Mouse (Mus musculus): Measurements from ENCODE around the gene Sypl.

Sypl gene

DNA sequence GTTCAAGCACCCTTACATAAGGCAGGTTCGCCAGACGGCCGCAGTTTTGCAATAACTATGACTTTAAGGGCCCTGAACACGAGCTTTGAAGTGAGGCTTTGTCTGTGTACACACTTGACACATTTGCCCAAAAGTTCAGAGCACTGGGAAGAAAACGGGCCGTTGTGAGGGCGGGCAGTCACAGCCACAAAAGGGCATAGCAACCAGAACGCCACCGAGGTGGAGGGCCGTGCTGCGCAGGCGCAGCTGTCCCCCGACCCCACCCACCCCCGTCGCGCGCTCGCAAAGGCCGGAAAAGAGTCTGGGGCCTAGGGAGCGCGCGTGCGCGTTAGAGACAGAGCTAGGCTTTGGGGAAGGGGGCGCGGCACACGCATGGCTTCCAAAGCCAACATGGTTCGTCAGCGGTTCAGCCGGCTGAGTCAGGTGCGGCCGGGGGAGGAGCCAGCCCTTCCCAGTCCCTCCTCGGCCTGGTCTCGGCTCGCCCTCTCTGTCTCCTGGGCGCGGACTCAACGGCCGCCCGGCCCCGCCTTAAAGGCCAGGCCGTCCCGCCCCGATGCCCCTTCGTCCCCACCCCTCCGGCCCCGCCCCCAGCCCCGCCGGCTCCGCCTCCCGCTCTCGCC is at the start of gene Sypl:
Gene Sypl, plus strand, starts transcription at position 296 of the 620 bp plus-strand sequence.
- DNase-seq (ENCODE audit: low spot score): peak; percentile 89

DNA sequence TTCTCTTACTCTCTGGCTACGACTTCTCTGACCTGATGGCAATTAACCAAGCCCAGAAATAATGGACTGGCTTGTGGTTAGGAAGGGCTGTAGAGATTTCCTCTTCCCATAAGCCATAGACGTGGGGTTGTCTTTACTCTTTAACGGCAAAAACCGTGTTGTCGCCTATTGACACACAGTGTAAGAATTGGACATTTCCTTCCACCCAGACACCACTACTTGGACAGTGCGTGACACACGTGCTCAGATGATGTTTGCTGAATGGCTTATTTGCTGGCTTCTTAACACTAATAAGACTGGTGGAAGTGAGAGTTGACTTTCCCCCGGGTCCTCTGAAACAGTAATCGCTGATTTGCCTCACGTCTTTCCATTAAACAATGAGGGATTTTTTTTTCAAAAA is 44.0 kb upstream of the Sypl start:
- DNase-seq (ENCODE audit: low spot score): no peak

GRCm38 (mm10) chr12:32910092-32910491 is 43.6 kb upstream of the Sypl start:
- no peak for DNase-seq (ENCODE audit: low spot score)

GRCm38 (mm10) chr12:32910560-32911194 is 43.0 kb upstream of the Sypl start:
- no peak for DNase-seq (ENCODE audit: low spot score)

DNA sequence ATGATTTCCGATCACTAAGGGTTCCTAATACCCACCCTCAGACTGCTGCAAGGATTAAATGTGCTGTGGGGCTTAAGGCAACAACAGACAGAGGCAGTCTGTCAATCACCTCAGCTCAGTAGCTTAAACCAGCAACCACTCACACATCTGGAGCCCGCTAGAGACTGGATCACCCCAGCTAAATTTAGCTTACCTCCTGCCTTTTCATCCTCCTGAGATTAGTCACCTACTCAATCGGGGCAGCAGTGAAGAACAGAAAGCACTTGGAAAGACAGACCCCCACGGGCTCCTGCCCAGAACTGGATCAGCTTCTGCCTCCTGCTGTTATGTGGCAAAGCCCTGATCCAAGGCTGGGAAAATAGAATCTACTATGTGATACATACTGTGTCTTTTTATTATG is 42.1 kb upstream of the Sypl start:
- DNase-seq (ENCODE audit: low spot score): no peak

DNA sequence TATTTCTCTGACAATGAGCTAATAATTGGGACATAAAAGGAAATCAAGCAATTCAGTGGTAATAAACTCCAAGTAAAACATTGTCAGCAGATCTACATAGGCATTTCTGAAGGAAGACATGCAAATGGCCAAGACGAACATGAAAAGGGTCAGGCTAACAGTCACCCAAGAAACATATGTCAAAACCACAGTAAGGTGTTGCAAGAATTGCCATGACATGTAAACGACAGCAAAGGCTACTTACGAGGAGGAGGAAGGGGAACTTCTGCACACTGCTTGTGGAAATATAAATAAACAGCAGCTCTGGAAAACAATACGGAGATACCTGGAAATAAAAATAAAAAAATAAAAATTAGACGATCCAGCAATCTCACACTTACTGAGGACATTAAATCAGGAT is 40.9 kb upstream of the Sypl start:
- no peak for DNase-seq (ENCODE audit: low spot score)

- no peak for DNase-seq (ENCODE audit: low spot score)
These were observed 35.0 kb upstream of the Sypl start for GRCm38 (mm10) chr12:32918683-32919082.

DNA sequence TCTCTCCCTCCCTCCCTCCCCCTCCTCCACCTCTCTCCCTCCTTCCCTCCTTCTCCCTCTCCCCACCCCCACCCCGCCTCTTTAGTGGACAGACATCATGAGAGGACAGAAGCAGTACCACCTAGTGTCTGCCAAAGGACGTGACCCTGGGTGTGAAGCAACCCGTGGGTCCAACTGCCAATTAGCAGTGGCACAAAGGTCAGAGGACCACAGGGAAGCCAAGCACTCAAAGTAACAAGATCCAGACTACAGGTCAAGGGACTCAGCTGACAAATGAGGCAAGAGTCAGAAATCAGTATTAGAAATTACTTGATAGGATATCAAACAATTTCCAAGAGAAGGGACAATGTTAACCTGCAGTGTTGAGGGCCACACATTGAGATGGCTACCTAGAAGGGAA is 34.6 kb upstream of the Sypl start:
- DNase-seq (ENCODE audit: low spot score): no peak

DNA sequence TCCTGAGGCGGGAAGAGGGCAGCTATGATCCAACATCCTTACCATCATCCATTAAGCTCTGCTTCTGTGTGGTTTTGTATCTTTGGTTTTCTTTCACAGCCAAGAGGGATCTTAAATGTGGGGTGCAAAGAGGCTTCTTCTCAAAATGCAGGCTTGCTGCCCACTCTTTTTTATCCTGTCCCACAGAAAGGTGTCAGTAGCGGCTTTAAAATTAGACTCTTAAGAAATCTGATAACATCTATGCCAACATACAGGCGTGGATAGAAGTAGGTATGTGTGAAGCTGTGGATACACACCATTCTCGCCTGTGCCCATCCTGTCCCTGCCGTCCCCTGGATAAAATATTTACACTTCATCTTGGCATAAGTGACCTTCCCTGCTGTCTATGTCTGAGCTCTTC is 34.2 kb upstream of the Sypl start:
- no peak for DNase-seq (ENCODE audit: low spot score)

DNA sequence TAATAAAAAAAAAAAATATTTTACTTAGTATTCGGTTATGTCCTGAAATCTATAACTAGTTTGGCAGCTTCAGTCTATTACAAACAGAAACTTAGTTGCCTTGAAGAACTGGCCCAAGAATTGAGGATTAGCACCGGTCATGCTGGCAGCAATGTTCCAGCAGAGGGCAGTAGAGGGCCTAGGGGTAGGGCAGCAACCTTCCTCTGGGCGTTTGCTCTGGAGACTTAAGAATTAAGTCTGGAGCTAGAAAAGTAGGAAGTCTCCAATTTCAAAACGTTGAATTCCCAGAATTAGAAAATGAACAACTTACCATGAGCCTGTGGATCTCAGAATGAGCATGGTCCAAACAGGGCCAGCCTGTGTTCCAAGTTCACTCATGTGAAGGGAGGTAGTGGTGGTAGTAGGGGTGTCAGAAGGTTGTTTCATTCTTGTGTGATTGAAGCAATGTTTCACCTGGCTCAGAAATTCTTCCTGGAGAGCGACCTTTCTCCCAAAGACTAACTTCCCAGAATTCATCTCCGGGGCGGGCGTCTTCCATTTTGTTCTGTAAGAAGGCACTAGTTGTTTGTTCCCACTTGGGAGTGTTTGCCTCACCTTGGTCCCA is 33.4 kb upstream of the Sypl start:
- DNase-seq (ENCODE audit: low spot score): peak; percentile 81

DNA sequence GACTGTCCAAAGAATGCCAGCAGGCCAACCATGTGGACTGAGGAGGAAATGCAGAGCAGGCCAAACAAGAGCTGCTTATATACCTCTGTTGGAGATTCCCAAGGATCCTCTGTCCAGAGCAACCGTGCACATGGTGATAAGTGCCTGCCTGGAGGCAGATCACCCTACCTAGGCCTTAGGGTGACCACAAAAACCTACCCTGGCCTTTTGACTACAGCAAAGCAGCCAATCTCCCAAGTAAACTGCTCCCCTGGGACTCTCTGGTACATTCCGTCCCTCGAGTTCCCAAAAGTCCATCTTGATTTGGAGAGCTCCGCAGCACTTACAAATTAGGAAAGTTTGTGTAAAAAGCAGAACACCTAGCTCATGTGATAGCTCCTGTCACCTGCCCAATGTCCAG is 32.6 kb upstream of the Sypl start:
- DNase-seq (ENCODE audit: low spot score): no peak

- DNase-seq (ENCODE audit: low spot score): no peak
These were observed 32.1 kb upstream of the Sypl start for GRCm38 (mm10) chr12:32921532-32922131.

GRCm38 (mm10) chr12:32924245-32924644 is 29.4 kb upstream of the Sypl start:
- no peak for DNase-seq (ENCODE audit: low spot score)

- DNase-seq (ENCODE audit: low spot score): no peak
These were observed 27.1 kb upstream of the Sypl start for GRCm38 (mm10) chr12:32926331-32927172.

- DNase-seq (ENCODE audit: low spot score): no peak
These were observed 26.4 kb upstream of the Sypl start for GRCm38 (mm10) chr12:32927231-32927835.

DNA sequence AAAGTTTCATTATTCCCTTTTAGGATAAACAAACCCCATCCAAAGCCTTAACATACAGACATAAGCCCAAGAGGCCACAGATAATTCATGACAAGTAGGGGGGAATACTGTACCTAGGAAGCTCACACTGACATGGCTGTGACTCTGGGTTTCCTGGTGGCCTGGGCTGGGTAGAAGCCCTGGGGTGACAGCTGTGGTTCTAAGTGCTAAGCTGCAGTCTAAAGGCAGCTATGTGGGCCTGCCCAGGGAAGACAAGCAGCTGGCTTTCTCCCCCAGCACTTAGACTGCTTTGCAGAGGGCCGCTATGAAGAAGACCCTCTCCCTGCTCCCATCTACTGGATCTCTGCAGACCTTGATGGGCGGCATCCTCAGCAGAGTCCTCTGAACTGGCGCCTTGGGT is 25.5 kb upstream of the Sypl start:
- no peak for DNase-seq (ENCODE audit: low spot score)

GRCm38 (mm10) chr12:32929831-32930513 is 23.7 kb upstream of the Sypl start:
- DNase-seq (ENCODE audit: low spot score): no peak

- DNase-seq (ENCODE audit: low spot score): no peak
These were observed 23.1 kb upstream of the Sypl start for GRCm38 (mm10) chr12:32930566-32930965.

- DNase-seq (ENCODE audit: low spot score): no peak
These were observed 17.3 kb upstream of the Sypl start for GRCm38 (mm10) chr12:32936246-32936946.

- no peak for DNase-seq (ENCODE audit: low spot score)
These were observed 12.6 kb upstream of the Sypl start for GRCm38 (mm10) chr12:32941141-32941540.

DNA sequence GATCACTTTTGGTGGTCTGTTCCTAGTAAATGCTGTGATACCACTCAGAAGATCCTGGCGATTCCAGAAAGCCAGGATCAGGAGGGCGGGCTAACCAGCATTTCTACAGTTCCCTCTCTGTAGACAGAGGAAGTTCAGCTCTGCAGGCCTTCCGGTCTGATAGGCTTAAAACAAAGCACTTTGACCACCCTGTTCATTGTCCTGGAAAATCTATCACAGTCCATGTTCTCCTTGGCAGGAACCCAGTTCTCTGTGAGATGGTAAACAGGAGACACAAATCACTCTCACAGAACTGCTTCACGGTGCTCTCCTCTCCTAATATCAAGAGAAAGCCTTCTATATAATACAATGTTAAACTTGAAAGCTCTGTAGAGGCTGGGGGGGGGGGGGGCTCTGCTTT is 10.3 kb upstream of the Sypl start:
- no peak for DNase-seq (ENCODE audit: low spot score)

Measured in urinary bladder, postnatal 25 days (tissue).